Mouse (Mus musculus): ENCODE results near the gene Gpr132.

DNA sequence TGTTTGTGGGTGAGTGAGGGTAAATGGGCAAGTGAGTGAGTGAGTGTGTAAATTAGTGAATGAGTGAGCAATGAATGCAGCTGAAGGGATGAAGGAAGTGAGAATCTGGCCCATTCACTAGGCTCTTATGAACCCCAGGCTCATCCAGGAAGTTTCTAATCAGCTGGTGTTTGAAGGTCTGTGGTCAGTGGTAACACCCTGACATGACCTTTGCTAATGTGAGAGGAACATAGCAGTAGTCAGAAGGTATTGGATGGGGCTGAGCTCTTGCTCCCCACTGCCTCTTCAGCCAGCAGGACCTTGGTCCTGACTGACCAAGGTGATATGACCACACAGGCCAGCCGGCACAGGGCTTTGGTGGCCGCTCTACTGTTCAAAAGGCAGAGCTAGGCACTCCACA is 20.1 kb downstream of the Gpr132 start:
- no peak for TF ChIP-seq NRF1 (IDR thresholded peaks at IDR 0.05; ENCODE audit: insufficient read depth, low read depth, low read length, poor library complexity, severe bottlenecking)
- TF ChIP-seq ZC3H11A (IDR thresholded peaks at IDR 0.05; ENCODE audit: low read depth, low read length), result no peak
- no peak for TF ChIP-seq POLR2A (IDR thresholded peaks at IDR 0.05; ENCODE audit: control insufficient read depth in 1 of 2, insufficient read depth in 1 of 2, low read depth in 1 of 2, low read length in 2 of 2, poor library complexity in 1 of 2)
- no peak for TF ChIP-seq CHD2 (IDR thresholded peaks at IDR 0.05; ENCODE audit: low read length)
- TF ChIP-seq SIN3A (IDR thresholded peaks at IDR 0.05; ENCODE audit: low read length), result no peak
- no peak for TF ChIP-seq UBTF (IDR thresholded peaks at IDR 0.05; ENCODE audit: borderline replicate concordance, insufficient read depth, low read depth, low read length)

All from MEL (cell line).